1 mouse cellular context compared by ENCODE assay signal in the genomic region with DNA sequence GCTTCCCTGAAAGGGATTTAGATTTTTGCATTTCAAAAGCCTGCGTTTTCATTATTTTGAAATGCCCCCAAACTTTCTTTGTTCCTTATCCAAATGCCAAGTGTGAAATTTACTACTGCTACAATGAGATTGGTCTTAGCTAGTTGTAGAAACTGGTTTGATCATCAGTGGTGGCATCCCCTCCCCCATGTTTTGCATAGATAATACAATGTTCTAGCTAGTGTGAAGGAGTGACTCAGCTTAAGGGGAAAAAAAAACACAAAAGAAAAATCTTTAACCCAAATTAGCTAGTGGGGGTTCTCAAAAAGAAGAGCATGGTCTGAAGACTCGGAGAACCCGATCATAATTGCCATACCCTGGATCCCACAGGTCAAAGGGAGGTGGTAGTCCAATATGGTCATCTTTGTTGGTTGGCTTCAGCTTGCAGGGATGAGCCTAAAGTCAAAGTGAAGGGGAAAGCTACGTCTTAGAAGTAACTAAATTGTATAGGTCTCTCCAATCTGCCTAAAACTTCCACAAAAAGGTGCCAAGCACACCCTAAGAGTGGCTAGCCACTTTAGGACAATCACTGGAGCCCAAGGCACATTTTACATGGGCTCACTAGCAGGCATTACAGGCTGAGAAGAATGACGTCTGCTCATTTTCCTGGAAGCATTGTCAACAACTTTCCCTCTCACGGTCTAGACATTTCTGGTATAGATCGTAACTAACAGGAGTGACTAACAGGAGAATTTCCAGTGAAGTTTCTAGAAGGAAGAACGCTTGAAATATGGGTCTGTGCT.
TF ChIP-seq lines count a peak whose summit lies in the region.

No protein-coding gene starts in this region.

TF ChIP-seq in CH12.LX, 34 proteins besides CTCF, POLR2A, EP300 and RAD21 (continued from another document):
- TF ChIP-seq SIN3A (IDR thresholded peaks at IDR 0.05; ENCODE audit: low read length) = 0 out of 2 replicates have a peak, but pooled peaks have one; percentile 30
- TF ChIP-seq NELFE (IDR thresholded peaks at IDR 0.05; ENCODE audit: low read depth, low read length) = no peak
- TF ChIP-seq ZNF384 (IDR thresholded peaks at IDR 0.05; ENCODE audit: low read depth, low read length) = peak; percentile 82
- no peak for TF ChIP-seq MXI1 (IDR thresholded peaks at IDR 0.05; ENCODE audit: low read depth, low read length)
- TF ChIP-seq CHD2 (IDR thresholded peaks at IDR 0.05; ENCODE audit: low read length) = peak; percentile 75
- peak; percentile 61; the same call in 1 of the 2 replicates for TF ChIP-seq MAFK (IDR thresholded peaks at IDR 0.05; ENCODE audit: insufficient replicate concordance, low read length)
- TF ChIP-seq TBP (conservative IDR thresholded peaks at IDR 0.05; ENCODE audit: low read depth, low read length) = peak; percentile 95
- TF ChIP-seq IRF4 (IDR thresholded peaks at IDR 0.05; ENCODE audit: low read depth, low read length) = peak; percentile 38
- TF ChIP-seq BHLHE40 (IDR thresholded peaks at IDR 0.05; ENCODE audit: low read depth, low read length) = peak; percentile 38; the same call in 1 of the 2 replicates
- no peak for TF ChIP-seq KAT2A (IDR thresholded peaks at IDR 0.05; ENCODE audit: insufficient replicate concordance, low read length)
